Mouse (Mus musculus) Muller cell, postnatal 12 days (primary cell): ENCODE measurements around the gene Pphln1.

Experiments
- DNase-seq: peaks from one replicate; pipeline ENCODE4 v3.0.0-alpha.2; 2015; ENCODE audit errors: inconsistent ontology term

The Pphln1 gene

GRCm38 (mm10) chr15:93503201-93503745 lies 105.1 kb downstream of the Pphln1 start:
- no peak for DNase-seq

- DNase-seq: no peak
Measured at GRCm38 (mm10) chr15:93504808-93505207, 106.7 kb downstream of the Pphln1 start.

- DNase-seq: no peak
Measured at GRCm38 (mm10) chr15:93510690-93511336, 112.7 kb downstream of the Pphln1 start.

- no peak for DNase-seq
Measured at GRCm38 (mm10) chr15:93512437-93512836, 114.3 kb downstream of the Pphln1 start.

- DNase-seq: no peak
Measured at GRCm38 (mm10) chr15:93513939-93514341, 115.8 kb downstream of the Pphln1 start.

- DNase-seq: no peak
Measured at GRCm38 (mm10) chr15:93515316-93515715, 117.2 kb downstream of the Pphln1 start.

GRCm38 (mm10) chr15:93517022-93517565 lies 118.9 kb downstream of the Pphln1 start:
- no peak for DNase-seq

- DNase-seq: peak; percentile 87
Measured at GRCm38 (mm10) chr15:93518143-93518902, 120.2 kb downstream of the Pphln1 start.

GRCm38 (mm10) chr15:93518941-93519835 lies 121.0 kb downstream of the Pphln1 start:
- DNase-seq: peak; percentile 85

- DNase-seq: peak; percentile 61
Measured at GRCm38 (mm10) chr15:93519836-93520826, 122.0 kb downstream of the Pphln1 start.

- DNase-seq: no peak
Measured at GRCm38 (mm10) chr15:93521088-93521786, 123.1 kb downstream of the Pphln1 start.

- no peak for DNase-seq
Measured at GRCm38 (mm10) chr15:93521787-93522180, 123.6 kb downstream of the Pphln1 start.

GRCm38 (mm10) chr15:93525305-93525917 lies 127.3 kb downstream of the Pphln1 start:
- no peak for DNase-seq

- DNase-seq: no peak
Measured at GRCm38 (mm10) chr15:93529831-93530702, 131.9 kb downstream of the Pphln1 start.

- DNase-seq: no peak
Measured at GRCm38 (mm10) chr15:93530703-93531032, 132.5 kb downstream of the Pphln1 start.

- DNase-seq: no peak
Measured at GRCm38 (mm10) chr15:93536191-93536590, 138.0 kb downstream of the Pphln1 start.

GRCm38 (mm10) chr15:93537745-93538144 lies 139.6 kb downstream of the Pphln1 start:
- no peak for DNase-seq

- DNase-seq: peak; percentile 38
Measured at GRCm38 (mm10) chr15:93538551-93539205, 140.5 kb downstream of the Pphln1 start.
